Mouse (Mus musculus): ENCODE measurements around the gene E130218I03Rik.

E130218I03Rik gene

GRCm38 (mm10) chr4:134287168-134287564, 43.7 kb downstream of the E130218I03Rik start:
- DNase-seq (ENCODE audit: low spot score in 2 of 2) = peak; percentile 98 to 99

GRCm38 (mm10) chr4:134287575-134288025, 44.1 kb downstream of the E130218I03Rik start, which contains the start of gene Pdik1l:
TSS of gene Pdik1l (minus strand) at chr4:134287895.
- peak; percentile 82 to 85 for DNase-seq (ENCODE audit: low spot score in 2 of 2)

GRCm38 (mm10) chr4:134288397-134289256, 45.2 kb downstream of the E130218I03Rik start:
- DNase-seq (ENCODE audit: low spot score in 2 of 2) = no peak

GRCm38 (mm10) chr4:134292067-134292466, 48.6 kb downstream of the E130218I03Rik start:
- DNase-seq (ENCODE audit: low spot score in 2 of 2) = peak; percentile 79 to 88

GRCm38 (mm10) chr4:134293061-134293691, 49.7 kb downstream of the E130218I03Rik start:
- no peak for DNase-seq (ENCODE audit: low spot score in 2 of 2)

GRCm38 (mm10) chr4:134293692-134294163, 50.3 kb downstream of the E130218I03Rik start:
- no peak for DNase-seq (ENCODE audit: low spot score in 2 of 2)

All from spleen, postnatal 10 days (tissue).